Mouse (Mus musculus): ENCODE measurements around the gene Atrnl1.

- TF ChIP-seq CTCF (IDR thresholded peaks at IDR 0.05; ENCODE audit: low read depth, low read length): no peak
- no peak for TF ChIP-seq POLR2A (IDR thresholded peaks at IDR 0.05; ENCODE audit: insufficient read depth, low read length)
- no peak for TF ChIP-seq EP300 (IDR thresholded peaks at IDR 0.05; ENCODE audit: insufficient read depth, low read depth, low read length)
Observed at GRCm38 (mm10) chr19:58120661-58121060, 509.8 kb downstream of the Atrnl1 start.
